Mouse (Mus musculus) left cerebral cortex, adult 9 months (tissue): Measurements from ENCODE around the gene Eva1c.

Source experiments
- DNase-seq, 2 experiments: peaks; one replicate each; pipeline ENCODE4 v3.0.0; 2022; ENCODE audit warnings: low spot score in 2 of 2

Eva1c gene

DNA sequence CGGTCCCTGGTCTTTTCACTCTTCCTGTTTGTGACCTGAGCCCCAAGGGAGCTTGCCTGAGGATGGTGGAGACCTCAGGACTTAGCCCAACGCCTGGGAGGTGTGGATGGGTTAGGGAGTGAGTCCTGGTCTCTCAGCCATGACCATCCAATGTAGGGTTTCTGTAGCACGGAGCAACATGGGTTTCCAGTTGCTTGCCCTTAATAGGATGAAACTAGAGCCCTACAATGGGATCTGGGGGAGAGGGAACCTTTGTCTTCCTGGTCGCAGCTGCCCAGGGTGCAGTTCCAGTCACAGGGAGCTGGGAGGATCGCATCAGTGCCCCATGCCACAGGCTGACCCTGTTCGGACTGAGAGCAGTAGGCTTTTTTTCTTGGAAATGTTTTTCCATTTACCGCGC is 90.6 kb downstream of the Eva1c start:
- DNase-seq = no peak

DNA sequence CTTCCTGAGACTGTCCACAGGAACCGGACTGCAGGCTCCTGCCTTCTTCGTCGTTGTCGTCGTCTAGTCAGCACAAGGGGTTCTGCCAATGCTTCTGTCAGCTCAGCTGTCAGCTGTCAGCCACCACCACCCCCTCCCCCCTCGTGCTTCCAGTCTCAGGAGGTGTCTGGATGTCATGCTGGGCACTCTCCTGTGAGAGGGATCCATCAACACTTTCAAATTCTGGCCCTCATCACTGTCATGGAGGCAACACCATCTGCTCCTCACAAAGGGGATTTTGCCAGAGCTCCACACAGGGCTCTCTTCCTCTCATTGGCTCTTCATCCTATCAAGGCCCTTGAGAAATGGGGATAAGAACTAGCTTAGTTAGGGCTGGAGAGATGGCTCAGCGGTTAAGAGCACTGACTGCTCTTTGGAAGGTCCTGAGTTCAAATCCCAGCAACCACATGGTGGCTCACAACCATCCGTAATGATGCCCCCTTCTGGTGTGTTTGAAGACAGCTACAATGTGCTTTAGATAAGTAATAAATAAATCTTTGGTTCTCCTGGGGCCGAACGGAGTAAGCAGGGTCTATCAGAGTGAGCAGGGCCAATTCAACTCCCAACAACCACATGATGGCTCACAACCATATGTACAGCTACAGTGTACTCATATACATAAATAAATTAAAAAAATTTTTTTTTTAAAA is 95.1 kb downstream of the Eva1c start:
- no peak for DNase-seq

DNA sequence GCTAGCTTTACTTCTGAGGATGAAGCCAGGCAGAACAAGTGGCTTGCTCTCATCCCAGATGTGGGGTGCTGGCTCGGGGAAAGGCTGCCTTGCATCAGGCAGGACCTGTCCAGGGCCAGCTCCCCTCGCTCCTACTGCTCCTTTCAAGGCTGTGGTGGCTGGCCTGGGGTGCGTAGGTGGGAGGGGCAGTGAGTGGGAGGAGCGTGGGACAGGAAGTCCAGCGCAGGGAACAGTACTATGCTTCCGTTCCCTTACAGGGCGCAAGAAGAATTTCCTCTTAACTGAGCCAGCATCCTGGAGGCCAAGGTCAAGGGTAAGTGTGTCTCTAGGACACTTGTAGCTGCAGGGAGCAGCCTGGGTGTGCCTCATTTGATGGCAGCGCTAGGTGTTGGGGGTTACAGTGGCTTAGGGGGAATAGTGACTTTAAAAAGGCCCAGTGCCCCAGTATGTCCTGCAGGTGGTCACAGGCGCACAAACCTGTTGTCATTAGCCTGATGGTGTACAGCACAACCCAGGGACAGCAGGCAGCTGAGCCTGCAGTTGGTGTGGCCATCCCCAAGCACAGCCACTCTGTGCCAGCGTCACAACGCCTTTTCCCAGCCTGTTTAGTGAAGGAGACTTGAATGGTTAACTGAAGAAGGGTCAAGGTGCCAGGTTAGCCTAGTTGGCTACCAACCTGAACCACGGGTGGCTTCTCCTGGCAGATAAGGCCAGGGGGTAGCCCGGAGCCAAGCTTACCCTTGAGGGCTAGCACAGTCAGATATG is 98.3 kb downstream of the Eva1c start:
- DNase-seq = no peak

DNA sequence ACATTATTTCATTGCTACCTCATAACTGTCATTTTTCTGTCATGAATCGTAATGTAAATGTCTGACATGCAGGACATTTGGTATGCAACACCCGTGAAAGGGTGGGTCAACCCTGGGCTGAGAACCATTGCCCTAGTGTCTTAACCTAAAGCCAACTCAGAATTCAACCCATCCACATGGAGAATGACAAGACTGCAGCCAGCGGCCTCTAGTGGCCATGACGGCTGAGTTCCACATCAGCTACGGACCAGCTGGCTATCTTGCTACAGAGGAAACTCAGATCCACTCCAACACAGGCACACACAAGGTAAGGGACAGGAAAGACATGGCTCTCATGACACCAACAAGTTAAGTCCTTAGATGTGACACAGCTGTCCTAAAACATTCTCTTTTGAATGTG is 98.9 kb downstream of the Eva1c start:
- peak in 1 of 2 experiments; percentile 66 for DNase-seq

DNA sequence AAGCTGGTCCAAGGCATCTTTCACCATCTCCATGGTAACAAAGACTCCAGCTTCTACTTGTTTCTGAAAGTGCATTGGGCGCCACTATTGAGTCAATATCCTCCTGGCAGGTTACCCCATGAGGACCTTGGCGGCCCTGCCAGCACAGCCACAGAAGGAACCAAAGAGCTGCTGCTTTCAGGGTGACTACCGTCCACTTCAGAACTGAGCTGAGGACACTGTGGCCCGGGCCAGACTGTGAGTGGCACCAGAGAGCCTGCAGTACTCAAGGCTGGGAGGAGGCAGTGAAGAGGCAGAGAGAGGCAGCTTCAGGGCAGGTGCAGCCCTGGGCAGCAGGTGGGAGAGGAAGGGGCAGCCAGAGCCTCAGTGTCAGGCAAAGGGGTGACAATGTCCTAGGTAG is 100.9 kb downstream of the Eva1c start:
- no peak for DNase-seq

DNA sequence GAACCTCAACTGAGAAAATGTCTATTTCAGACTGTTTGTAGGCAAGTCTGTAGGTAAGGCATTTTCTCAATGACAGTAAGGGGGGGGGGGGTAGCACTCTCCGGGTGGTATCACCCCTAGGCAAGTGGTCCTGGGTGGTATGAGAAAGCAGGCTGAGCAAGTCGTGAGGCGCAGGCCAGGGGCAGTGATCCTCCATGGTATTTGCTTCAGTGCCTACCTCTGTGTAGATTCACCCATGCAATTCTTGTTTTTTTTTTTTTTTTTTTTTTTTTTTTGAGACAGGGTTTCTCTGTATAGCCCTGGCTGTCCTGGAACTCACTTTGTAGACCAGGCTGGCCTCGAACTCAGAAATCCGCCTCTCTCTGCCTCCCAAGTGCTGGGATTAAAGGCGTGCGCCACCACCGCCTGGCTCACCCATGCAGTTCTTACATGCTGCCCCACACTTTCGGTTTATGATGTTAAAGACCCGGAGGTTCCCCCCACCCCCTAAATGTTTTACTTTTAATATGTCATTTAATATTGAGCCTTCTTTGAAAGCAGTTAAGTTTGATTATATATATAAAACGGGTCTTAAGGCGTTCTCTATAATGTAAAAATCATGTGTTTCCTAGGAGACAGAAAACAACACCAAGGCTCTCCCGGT is 107.1 kb downstream of the Eva1c start:
- DNase-seq = no peak

DNA sequence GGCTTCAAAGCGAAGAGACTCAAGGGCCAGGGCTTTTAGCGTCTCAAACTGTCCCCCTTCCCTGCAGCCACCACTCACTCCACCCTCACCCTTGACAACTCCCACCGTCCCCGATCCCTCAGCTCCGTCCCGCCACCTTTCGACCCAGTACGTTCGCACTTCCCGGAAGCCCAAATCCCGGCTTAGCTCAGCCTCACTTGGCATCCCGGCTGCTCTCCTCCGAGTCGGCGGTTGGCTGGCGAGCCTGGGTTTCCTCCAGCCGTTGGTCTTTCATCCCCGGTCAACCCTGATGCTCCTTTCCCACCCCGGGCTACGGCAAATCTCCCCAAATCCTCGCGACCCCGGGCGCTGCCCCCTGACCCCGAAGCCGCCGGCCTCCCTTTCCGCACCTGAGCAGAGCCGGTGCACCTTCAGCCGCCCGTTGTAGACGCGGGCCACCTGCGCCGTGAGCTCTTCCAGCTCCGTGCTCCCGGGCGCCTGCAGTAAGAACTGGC is 107.7 kb downstream of the Eva1c start:
- peak in 1 of 2 experiments; percentile 50 for DNase-seq

DNA sequence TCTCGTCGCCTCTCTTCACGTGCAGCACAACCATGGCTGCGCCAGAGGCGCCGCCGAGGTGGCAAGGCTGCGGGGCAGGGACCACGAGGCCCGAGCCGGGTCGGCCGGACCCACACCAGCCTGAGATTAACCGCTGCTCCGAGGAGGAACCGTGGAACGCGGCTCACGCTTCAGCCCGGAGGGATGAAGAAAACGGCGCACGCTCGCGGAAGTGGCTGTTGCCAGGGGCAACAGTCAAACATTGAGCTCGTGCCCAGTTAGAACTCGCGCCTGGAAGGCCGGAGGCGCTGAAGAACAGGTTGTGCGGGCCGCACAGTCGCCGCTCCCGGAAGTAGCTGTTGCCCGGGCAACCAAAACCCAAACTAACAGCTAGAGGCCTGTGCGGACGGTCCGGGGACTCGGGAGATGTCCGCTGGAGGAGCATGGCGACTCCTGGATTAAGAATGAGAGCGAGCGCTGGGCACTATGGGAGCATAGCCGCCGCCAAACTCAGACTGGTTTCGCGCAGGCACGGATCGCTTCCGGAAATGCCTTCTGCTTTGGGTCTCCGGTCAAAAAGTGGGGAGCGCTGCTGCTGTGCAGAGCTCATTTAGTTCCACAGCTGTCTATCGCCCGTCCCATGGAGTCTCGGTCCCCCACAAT is 108.3 kb downstream of the Eva1c start, which contains the start of gene Cfap298:
Gene Cfap298 (minus strand): TSS at position 428 of the 642 bp plus-strand sequence.
- DNase-seq = peak; percentile 85 to 91

DNA sequence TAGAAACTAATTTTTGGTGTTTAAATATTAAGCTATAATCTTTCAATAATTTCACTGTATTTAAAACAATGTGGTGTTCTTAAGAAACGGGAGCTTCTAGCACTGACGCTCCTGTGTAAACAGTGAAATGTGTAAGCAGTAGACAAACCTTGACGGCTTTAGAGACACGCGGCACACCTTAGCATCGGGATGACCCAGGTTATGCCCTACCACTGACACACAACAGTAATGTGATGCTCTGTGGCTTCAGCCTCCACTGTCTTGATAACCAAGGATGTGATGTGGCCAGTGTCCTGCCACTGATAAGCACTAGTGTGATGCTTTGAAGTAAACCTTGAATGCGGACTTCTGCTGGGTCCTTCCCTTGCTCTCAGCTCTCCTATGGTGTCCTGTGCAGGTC is 114.7 kb downstream of the Eva1c start:
- DNase-seq = no peak

DNA sequence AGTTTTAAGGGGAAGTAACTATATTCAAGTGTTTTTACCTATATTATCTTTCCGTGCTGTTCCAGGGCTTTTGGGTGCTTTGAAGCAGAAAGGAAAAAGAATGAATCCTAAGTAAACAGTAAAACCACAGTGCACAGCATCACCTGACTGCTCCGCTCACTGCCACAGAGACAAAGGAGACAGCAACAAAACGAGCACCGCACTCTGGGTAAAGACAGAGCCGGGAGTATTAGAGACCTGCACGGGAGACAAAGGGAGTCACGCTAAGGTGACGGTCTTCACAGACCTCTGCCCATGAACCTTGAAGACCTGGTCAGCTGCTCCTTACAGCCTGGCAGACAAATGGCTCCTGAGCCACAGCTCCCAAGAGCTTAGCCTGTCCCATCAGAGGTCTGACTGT is 120.5 kb downstream of the Eva1c start:
- no peak for DNase-seq

DNA sequence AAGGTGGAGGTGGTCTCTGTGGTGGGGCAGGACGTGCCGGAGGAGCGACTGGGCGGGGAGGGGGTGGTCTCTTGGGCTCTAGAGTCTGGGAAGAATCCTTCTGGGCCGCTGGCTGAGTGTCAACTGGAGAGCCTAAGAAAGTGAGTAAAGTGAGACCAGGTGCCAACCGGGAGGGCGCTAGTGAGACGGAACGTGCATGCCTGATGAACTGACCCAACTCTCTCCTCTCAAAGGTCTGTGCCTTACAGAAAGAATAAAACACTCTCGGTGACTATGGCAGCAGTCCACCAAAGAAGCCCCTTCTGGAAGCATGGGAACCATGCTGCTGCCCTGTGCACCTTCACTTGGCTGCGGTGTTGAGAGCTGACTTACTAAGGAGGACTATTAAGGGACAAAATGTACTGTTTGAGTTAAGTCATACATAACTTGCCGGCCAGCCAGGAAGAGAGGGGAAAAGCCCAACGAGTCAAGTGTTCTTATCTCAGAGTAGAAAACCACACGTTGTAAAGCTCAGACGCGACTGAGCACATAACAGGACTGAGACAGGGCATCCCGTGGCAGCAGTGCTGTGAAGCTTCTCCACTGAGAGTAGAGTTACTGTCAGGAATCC is 123.9 kb downstream of the Eva1c start:
- DNase-seq = no peak

DNA sequence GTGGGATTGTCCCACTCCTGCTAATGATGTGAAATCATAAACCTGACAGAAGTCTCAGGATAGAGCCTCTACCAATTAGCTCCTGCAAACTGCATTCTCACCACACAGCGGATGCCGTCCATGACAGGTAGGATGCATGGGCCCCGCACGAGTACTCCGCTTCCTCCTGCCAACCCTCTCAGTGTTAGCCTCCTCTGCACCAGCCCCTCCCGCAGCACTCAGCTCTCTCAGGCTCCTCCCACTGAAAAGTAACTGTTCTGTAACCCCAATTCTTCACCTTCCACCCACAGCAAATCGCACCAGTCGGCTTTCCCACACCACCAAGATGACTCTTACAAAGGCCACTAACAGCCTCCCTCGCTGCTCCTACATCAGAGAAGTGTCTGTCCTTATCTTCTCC is 126.6 kb downstream of the Eva1c start:
- no peak for DNase-seq

DNA sequence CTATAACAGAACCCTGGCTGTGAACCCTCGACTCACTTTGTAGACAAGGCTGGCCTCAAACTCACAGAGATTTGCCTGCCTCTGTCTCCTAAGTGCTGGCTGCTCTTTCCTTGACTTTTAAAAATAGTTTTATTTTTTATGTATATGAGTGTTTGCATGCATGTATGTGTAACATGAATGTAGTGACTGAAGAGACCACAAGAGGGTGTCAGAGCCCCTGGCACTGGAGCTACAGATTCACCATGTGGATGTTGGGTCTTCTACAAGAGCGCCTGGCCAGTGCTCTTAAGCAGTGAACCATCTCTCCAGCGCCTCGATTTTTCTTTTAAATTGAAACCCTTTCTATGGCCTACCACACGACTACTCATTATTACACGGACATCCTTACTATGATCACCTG is 127.3 kb downstream of the Eva1c start:
- no peak for DNase-seq
